Mouse (Mus musculus): ENCODE data around the gene Lamc1.

GRCm38 (mm10) chr1:153353736-153354430 is 21.3 kb upstream of the Lamc1 start:
- TF ChIP-seq CTCF (IDR thresholded peaks at IDR 0.05; ENCODE audit: borderline replicate concordance, control insufficient read depth, extremely low read depth, insufficient read depth, low read length, poor library complexity): no peak
- TF ChIP-seq POLR2A (IDR thresholded peaks at IDR 0.05; ENCODE audit: control insufficient read depth, extremely low read depth, insufficient read depth, low read length, poor library complexity): no peak

Measured in thymus, adult 2 months (tissue).